Mouse (Mus musculus) olfactory bulb, adult 2 months (tissue): ENCODE measurements around the gene Ubr4.

Source experiments
- CTCF ChIP-seq: fragments of 200-500 bp; IDR thresholded peaks from 2 replicates; pipeline ENCODE4 v1.5.1; 2012; ENCODE audit warnings: low read depth, mild to moderate bottlenecking, low read length, moderate library complexity; ENCODE audit not compliant: insufficient read depth
- POLR2A ChIP-seq: fragments of 200-500 bp; IDR thresholded peaks from 2 replicates; pipeline ENCODE4 v1.6.1; 2012; ENCODE audit warnings: mild to moderate bottlenecking, low read depth, low read length, moderate library complexity; ENCODE audit not compliant: insufficient read depth

GRCm38 (mm10) chr4:139481400-139481799 lies 129.0 kb downstream of the Ubr4 start:
- TF ChIP-seq CTCF (no peak), POLR2A (no peak)
